Mouse (Mus musculus) layer of hippocampus, adult 2 months (tissue): ENCODE data around the gene Gm21915. TPM values are rescaled to one million over a fixed set of nuclear protein-coding genes. Genes with fewer than 3 reads are reported as not detected.

Source experiments
- DNase-seq, 2 experiments: peaks; one replicate each; pipeline ENCODE4 v3.0.0; 2022; ENCODE audit warnings: low spot score in 2 of 2
- H3K27ac ChIP-seq: fragments of 200-600 bp; 2 replicates; pipeline ENCODE4 v1.8.1; 2022
- H3K4me3 ChIP-seq: fragments of 200-600 bp; 2 replicates; pipeline ENCODE4 v1.8.1; 2022; ENCODE audit warnings: mild to moderate bottlenecking
- CTCF ChIP-seq: fragments of 200-600 bp; conservative IDR thresholded peaks from 2 replicates; pipeline ENCODE4 v1.8.1; 2022; ENCODE audit warnings: antibody characterized with exemption, mild to moderate bottlenecking, moderate library complexity
- long read RNA-seq, 2 experiments: library from polyadenylated mRNA; stranded (forward); transcript quantifications; one replicate each; pipeline ENCODE4 v2.0.0; 2021; ENCODE audit warnings: borderline mapping rate in 2 of 2
- total RNA-seq, 2 experiments: library from RNA; stranded (reverse); gene quantifications; 2 replicates each; pipeline ENCODE4 v1.2.3; 2021

Gene Gm21915
- total RNA-seq: not detected
- long read RNA-seq, experiment 1: 0 reads
- long read RNA-seq, experiment 2: 0 reads

- Histone ChIP-seq H3K27ac (no peak within 1 kb of the TSS), H3K4me3 (no peak within 1 kb of the TSS)
- no peak for DNase-seq
- no peak for TF ChIP-seq CTCF
These were observed at the start of gene Gm21915 for GRCm38 (mm10) chr9:40670313-40670712. Gene Gm21915, plus strand, starts transcription at chr9:40670613.

GRCm38 (mm10) chr9:40622265-40622664 lies 48.1 kb upstream of the Gm21915 start:
- TF ChIP-seq CTCF: no peak
- DNase-seq: no peak
- H3K4me3 ChIP-seq: no peak overlapping the region
- no peak overlapping the region for H3K27ac ChIP-seq

- Histone ChIP-seq H3K27ac (no peak overlapping the region), H3K4me3 (no peak overlapping the region)
- no peak for DNase-seq
- TF ChIP-seq CTCF: no peak
These were observed 47.6 kb upstream of the Gm21915 start for GRCm38 (mm10) chr9:40622793-40623192.

GRCm38 (mm10) chr9:40625341-40625740 lies 45.1 kb upstream of the Gm21915 start:
- H3K27ac ChIP-seq: no peak overlapping the region
- no peak for DNase-seq
- H3K4me3 ChIP-seq: no peak overlapping the region
- no peak for TF ChIP-seq CTCF

- Histone ChIP-seq H3K27ac (no peak overlapping the region), H3K4me3 (no peak overlapping the region)
- DNase-seq: no peak
- TF ChIP-seq CTCF: no peak
These were observed 43.8 kb upstream of the Gm21915 start for GRCm38 (mm10) chr9:40626566-40626965.

- H3K4me3 ChIP-seq: no peak overlapping the region
- TF ChIP-seq CTCF: no peak
- H3K27ac ChIP-seq: no peak overlapping the region
- DNase-seq: no peak
These were observed 43.2 kb upstream of the Gm21915 start for GRCm38 (mm10) chr9:40627146-40627713.

GRCm38 (mm10) chr9:40628130-40629069 lies 42.0 kb upstream of the Gm21915 start:
- DNase-seq: peak; percentile 53 to 58
- TF ChIP-seq CTCF: peak; percentile 82
- no peak overlapping the region for H3K4me3 ChIP-seq
- no peak overlapping the region for H3K27ac ChIP-seq

- DNase-seq: no peak
- TF ChIP-seq CTCF: no peak
- Histone ChIP-seq H3K4me3 (no peak overlapping the region), H3K27ac (no peak overlapping the region)
These were observed 41.0 kb upstream of the Gm21915 start for GRCm38 (mm10) chr9:40629441-40629840.

GRCm38 (mm10) chr9:40631101-40631500 lies 39.3 kb upstream of the Gm21915 start:
- TF ChIP-seq CTCF: no peak
- Histone ChIP-seq H3K4me3 (no peak overlapping the region), H3K27ac (peak overlapping the region; percentile 69; the same call in 1 of the 2 replicates)
- no peak for DNase-seq

- no peak for DNase-seq
- Histone ChIP-seq H3K27ac (peak overlapping the region; percentile 69; the same call in 1 of the 2 replicates), H3K4me3 (no peak overlapping the region)
- TF ChIP-seq CTCF: no peak
These were observed 38.9 kb upstream of the Gm21915 start for GRCm38 (mm10) chr9:40631505-40631904.

GRCm38 (mm10) chr9:40636054-40636453 lies 34.4 kb upstream of the Gm21915 start:
- peak; percentile 94 for TF ChIP-seq CTCF
- no peak overlapping the region for H3K4me3 ChIP-seq
- no peak overlapping the region for H3K27ac ChIP-seq
- peak in 1 of 2 experiments; percentile 72 for DNase-seq

- no peak for TF ChIP-seq CTCF
- H3K27ac ChIP-seq: peak overlapping the region; percentile 89
- peak overlapping the region; percentile 61 for H3K4me3 ChIP-seq
- peak in 1 of 2 experiments; percentile 16 for DNase-seq
These were observed 32.6 kb upstream of the Gm21915 start for GRCm38 (mm10) chr9:40637705-40638393.

GRCm38 (mm10) chr9:40638394-40639049 lies 31.9 kb upstream of the Gm21915 start:
- DNase-seq: no peak

More at GRCm38 (mm10) chr9:40638394-40639049, 31.9 kb upstream of the Gm21915 start:
- Histone ChIP-seq H3K27ac (peak overlapping the region; percentile 89), H3K4me3 (peak overlapping the region; percentile 61)
- TF ChIP-seq CTCF: no peak
